Mouse (Mus musculus) cerebellum, postnatal 14 days (tissue): ENCODE results near the gene Olfr45.
"Not testable (repeated sequence)": the region's sequence is repeated elsewhere in the genome, so short reads cannot be mapped to it uniquely, and the experiment has no call there.

Source experiments
- DNase-seq, 2 experiments: peaks; one replicate each; pipeline ENCODE4 v3.0.0; 2021; ENCODE audit warnings: mixed read lengths in 2 of 2

Olfr45 gene

DNA sequence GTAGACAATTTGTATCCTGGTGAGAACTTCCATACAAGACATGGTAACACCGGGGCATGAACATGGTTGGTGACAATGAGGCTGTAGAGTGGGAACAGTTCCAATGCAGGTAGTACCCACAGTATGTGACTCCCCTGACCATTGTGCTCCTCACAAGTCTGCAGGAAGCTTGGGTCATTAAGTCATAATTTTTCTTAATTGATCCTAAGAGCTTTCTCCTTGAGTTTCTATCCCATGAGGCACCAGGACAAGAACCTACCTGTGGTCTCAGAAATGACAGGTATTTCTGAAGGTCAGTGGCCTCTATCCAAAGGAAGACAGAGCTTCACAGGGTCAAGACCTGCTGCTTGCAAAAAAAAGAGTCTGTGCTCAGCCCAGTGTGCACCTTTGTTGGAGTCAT lies at the start of gene Olfr45:
Gene Olfr45 (plus strand): TSS at position 301 of the 400 bp plus-strand sequence.
- no peak for DNase-seq

DNA sequence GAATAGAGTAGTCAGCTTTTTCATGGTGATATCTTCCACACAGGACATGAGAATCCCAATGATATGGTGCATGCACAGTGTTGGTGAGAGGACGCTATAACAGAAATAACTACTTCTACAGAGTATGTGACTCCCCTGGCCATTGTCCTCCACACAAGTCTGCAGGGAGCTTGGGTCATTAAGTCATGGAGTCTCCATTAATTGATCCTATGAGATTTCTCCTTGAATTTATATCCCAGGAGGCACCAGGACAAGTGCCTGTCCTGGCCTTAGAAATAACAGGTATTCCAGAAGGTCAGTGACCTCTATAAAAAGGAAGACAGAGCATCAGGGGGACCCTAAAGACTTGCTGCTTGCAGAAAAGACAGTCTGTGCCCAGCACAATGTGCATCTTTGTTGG lies 35.6 kb upstream of the Olfr45 start, which contains the start of gene Olfr53:
Gene Olfr53 (plus strand): TSS at position 301 of the 400 bp plus-strand sequence.
- DNase-seq, result no peak

DNA sequence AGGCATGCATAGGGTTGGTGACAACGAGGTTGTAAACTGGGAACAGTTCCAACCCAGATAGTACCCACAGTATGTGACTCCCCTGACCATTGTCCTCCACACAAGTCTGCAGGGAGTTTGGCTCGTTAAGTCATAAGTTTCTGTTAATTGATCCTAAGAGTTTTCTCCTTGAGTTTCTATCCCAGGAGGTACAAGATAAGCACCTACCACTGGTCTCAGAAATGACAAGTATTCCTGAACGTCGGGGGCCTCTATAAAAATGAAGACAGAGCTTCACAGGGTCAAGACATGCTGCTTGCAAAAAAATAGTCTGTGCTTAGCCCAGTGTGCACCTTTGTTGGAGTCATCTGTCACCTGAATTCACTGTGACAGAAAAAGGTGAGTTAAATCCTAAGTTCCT lies 22.1 kb upstream of the Olfr45 start, which contains the start of gene Olfr539:
Gene Olfr539 (plus strand): TSS at position 301 of the 400 bp plus-strand sequence.
- DNase-seq, result no peak

DNA sequence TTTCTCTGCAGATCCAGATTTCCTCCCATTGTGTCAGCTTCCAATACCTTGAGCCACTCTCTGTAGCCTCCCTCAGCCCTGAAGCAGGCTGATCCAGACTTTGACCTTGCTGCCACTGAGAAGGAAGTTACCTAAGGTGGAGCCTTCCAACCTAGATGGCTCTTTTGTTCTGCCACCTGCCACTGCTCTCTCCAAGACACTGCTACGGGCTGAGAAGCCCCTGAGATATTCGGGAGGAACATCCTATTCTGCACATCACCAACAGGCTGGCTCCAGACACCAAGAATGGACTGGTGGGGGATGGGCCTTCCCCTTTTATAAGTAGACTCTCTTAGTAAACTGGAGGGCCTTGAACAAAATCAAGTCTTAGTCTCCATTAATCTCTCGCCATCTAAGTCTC lies 11.1 kb upstream of the Olfr45 start:
- not testable (repeated sequence) for DNase-seq

DNA sequence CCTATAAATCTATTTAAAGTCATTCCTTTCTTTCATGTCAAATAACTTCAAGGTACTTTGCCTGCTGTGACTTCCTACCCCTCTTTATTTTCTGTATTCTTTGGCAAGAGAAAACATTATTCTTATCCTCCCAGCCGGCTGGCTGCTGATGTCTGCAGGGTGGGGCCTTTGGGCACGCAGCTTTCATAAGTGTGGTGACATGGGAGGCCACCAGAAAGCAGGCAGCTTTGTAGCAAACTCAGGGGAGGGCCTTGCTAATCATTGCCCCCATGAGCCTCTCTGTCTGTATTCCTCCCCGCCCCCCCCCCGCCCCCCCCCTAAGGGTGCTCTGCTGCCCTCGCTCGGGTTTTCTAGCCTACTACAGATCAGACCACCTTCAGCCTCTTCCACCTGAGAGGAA lies 5.9 kb upstream of the Olfr45 start:
- no peak for DNase-seq

DNA sequence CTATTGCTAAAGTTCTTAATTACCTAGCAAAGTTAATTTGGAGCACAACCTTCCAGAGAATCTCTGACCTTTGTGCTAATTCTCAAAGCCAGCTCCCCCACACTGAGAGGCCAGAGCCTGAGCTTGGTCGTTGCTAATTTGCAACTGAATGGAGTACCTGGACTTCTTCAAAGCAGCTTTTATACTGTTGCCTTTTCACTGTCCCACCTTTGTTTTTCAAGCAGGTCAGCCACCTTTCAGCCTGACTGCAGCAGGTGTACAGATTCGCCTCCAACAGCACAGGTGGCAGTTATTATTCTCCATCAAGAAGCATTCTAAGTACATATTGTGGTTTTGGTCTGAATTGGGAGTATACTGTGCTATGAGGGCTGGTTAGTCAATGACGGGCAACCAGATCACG lies 2.2 kb upstream of the Olfr45 start:
- DNase-seq, result not testable (repeated sequence)

DNA sequence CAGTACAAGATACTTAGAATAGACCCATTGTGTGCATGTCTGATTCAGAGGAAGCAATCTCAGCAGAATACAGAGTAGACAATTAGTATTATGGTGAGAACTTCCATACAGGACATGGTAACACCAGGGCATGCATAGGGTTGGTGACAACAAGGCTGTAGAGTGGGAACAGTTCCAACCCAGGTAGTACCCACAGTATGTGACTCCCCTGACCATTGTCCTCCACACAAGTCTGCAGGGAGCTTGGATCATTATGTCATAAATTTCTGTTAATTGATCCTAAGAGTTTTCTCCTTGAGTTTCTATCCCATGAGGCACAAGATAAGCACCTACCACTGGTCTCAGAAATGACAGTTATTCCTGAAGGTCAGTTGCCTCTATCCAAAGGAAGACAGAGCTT lies 15.2 kb downstream of the Olfr45 start, which contains the start of gene Olfr541:
Gene Olfr541 (plus strand): TSS at position 301 of the 400 bp plus-strand sequence.
- no peak for DNase-seq

DNA sequence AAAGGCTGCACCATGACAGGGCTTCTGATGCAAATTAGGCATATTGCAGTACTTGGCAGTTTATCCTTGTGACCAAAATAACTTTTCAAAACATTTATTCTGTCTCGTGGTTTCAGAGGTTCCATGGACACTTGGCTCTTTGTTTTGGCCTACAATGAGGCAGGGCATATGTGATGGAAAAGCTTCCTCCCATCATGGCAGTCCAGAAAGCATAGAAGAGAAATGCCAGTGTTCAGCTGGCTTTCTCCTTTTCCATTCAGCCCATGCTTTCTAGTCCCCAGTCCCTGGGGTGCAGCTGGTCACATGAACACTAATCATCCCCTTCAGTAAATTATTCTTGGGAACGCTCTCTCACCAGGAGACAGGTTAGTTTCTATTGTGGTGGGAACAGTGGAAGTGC lies 24.6 kb downstream of the Olfr45 start:
- DNase-seq, result no peak

DNA sequence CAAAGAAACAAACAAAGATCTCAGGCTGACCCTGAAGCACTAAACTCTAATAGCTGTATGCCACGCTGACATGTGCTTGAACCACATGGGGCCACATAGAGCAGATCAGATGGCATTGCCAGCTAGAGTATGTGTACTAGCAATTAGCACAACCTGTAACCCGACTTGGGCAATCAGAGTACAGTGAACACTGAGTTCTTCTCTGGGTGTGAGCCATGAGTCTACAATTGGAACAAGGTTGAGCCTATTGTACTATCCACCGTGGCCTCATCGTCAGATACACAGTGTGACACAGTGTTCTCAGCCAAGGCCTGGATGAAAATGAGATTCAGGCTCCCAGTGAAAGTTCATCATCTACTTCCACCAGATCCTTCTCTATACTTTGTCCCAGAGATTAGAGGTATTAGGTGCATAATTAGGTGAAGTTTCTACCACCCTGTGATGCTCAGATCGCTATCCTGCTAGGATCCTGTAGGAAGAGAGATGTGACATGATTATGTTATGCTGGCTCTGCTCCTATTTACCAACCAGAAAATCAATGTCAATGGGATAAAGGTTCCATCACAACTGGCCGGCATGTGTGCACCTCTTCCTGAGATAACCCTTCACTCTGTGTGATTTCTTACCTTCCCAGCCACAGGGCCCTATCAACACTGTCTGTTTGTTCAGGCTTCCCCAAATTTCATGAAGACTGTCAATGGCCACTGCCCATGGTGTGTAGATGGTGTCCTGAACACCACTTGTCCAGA lies 26.0 kb downstream of the Olfr45 start:
- DNase-seq, result peak in 1 of 2 experiments; percentile 1

DNA sequence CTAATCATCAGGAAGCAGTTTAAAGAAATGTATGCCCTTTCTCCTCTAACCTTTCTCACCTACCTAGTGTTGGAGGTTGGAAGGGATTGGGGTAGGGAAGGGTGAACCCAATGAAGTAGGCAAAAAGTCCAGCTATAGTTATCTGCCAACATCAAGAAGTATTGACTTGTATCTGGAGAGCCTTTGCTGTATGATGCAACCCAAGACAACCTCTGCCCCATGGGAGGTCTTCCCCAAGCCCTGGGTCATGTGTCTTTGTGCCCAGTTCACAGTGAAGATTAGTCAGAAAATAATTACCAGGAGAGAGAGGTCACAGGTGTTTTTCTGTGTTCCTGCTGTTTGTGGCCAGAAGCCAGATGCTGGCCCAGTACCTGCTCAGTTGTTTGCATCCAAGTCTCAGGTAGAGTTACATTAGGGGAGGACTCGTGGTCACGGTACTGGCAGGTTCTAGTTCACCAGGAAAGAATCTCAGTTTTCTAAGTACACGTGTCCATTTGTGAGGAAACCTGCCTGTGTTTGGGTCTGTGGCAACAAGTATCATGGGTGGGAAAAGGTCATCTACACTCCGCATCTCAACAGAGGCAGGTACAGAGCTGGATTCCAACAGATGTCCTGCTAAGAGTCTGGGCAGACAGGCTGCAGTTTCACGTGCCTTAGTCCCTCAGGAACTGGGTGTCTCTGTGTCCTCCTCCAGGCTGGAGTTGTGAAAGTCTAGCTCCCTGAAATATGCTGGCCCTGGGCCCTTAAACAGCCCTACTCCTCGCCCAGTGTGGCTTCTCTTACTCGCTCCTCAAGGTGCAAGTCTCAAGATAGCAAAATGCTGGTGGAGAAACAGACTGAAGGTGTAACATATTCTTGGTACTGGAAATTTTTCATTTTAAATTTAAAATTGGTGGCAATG lies 35.7 kb downstream of the Olfr45 start:
- no peak for DNase-seq

DNA sequence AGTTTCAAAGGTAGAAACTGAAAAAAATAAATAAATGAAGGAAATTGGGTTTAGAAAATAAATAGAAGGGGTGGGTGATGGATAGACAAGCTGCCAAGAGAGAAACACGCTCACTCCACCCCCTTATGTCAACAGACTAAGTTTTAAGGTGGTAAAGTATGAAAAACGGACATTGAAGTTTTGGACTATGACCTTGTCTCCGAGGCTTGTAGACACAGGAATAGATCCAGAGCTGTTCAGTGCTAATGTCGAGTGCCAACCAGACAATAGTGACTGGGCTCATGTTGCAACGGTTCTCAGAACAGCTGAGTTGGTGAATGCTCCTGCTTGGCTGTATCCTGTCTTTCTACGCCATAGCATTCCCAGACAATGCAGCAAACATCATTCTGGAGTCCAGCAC lies 39.3 kb downstream of the Olfr45 start:
- no peak for DNase-seq

DNA sequence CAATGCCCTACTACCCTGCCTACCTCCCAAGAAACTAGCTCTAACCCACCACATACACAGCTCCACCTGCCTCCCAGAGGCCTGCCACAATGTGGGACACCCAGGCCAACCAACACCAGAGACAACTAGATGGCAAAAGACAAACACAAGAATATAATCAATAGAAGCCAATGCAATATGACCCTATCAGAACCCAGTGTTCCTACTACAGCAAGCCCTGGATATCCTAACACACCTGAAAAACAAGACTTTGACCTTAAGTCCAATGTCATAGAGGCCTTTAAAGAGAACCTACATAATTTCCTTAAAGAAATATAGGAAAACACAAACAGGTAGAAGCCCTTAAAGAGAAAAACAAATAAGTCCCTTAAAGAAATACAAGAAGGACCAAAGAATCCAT lies 43.8 kb downstream of the Olfr45 start:
- DNase-seq, result no peak

DNA sequence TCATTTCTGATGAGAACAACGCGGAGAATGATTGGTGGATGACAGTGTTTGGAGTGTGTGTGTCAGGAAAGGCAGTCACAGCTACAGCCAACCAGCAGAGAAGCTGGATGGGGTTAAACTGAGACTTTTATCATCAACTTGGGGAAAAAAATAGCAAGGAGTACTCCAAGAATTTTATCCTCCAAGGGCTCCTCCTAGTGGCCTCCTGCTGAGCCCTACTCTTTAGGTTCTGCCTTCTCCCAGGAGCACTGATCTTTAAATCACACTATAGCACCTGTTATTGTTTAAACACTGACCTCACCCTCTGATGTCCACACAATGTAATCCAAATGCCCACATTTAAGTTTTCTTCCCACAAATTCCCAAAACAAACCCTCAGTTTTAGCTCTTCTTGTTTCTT lies 51.4 kb downstream of the Olfr45 start:
- DNase-seq, result no peak
